ENCODE assay signal across 17 mouse cellular contexts in the genomic region with DNA sequence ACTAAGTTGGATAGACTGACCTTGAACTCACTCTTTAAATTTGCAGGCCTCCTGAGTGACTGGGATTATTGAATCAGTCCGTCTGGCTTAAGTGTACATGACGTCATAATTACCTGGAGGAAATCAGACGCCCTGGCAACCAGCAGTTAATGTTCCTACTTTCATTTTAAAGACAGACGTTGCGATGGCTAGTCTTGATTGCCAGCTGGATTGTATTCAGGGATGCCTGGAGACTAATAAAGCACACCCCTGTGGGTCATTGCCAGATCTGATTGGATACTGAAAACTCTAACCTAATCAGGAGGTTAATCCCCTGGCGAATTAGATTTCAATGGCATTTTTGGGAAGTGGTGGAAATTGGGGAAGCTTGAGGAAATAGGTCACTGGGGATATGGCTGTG. TPM values are rescaled to one million over a fixed set of nuclear protein-coding genes. Genes with fewer than 3 reads are reported as not detected.
DNase-seq lines count a peak whose midpoint lies in the region; TF ChIP-seq lines count a peak whose summit lies in the region.
"Had no signal": no experiment of that assay in that cellular context is flagged by ENCODE, and none has a peak within 500 bp of the region (broad histone marks: within the 10 kb centered on the region; RNA-seq: fewer than 3 reads in every experiment).

No protein-coding gene starts in this region.

- peak; percentile 9 for DNase-seq in kidney, adult 9 months
- DNase-seq in kidney, postnatal 25 days: no peak
- peak; percentile 18 for DNase-seq in brain, embryonic 14.5 days (ENCODE audit: low read depth)
- DNase-seq in fat pad, adult 2 months (ENCODE audit: extremely low read depth, low read depth, low spot score): peak; percentile 66
- no peak for DNase-seq in spleen, adult 12 weeks (ENCODE audit: low spot score)
- no peak for DNase-seq in cerebellum, postnatal 36 days
- DNase-seq: adrenal gland, postnatal 10 days; B cell, adult 2 months; cerebellum, adult 11-12 months; cerebellum, postnatal 10 days; gastrocnemius, adult 2 months; gastrocnemius, postnatal 36 days; heart, postnatal 10 days; layer of hippocampus, adult 9-11 months; liver, postnatal 0 days; retina, postnatal 1 day; right cerebral cortex, postnatal 14 days had no signal

- no peak for TF ChIP-seq POLR2A in brain, embryonic 14.5 days (IDR thresholded peaks at IDR 0.05; ENCODE audit: borderline replicate concordance, extremely low read depth, insufficient read depth, insufficient read length, poor library complexity, severe bottlenecking)

- TF ChIP-seq CTCF in brain, embryonic 14.5 days (IDR thresholded peaks at IDR 0.05; ENCODE audit: borderline replicate concordance, extremely low read depth, insufficient read depth, insufficient read length): no peak

RNA-seq across cellular contexts. Expression of gene Hpf1, which starts 3.5 kb away (rescaled TPM):
- polyA plus RNA-seq in brain, embryonic 14.5 days (2012; rRNA removed): 54.7 and 60.6 TPM in 2 replicates

Comparison
In these comparisons a context has a peak if more than half of its experiments do, and no peak if none do; other contexts are left out.
1. DNase-seq: peak in kidney, adult 9 months (single experiment), brain, embryonic 14.5 days (single experiment) and fat pad, adult 2 months (single experiment); none in kidney, postnatal 25 days (0 of 2), spleen, adult 12 weeks (single experiment) and cerebellum, postnatal 36 days (0 of 2).